Mouse (Mus musculus) right cerebral cortex, postnatal 25 days (tissue): ENCODE measurements at regions not wholly inside any gene's neighbourhood (a gene's known extent, or its start where the extent isn't known, plus 50 kb on each side); places are given as distances from the start of the nearest gene placed in this dataset.

Experiments used
- DNase-seq: peaks from one replicate; pipeline ENCODE4 v3.0.0; 2022

DNA sequence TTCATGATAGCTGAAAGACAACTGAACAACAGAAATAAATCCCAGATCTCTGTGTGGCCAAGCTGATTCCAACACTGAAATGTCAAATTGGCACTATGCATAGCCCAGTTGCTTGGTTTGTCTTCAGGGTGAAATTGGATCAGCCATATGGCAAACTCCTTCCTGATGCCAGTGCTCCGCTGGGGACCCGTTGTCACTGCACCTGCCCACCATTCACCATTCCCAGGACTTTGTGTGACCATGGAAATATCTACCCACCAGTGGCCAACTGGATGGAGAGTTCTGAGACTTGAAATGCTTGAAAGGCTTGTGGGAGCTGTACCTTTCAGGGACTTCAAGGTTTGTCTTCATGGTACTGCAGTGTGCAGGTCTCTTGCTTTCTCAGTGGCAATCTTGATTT is 777.2 kb downstream of the Epha4 start:
- no peak for DNase-seq

DNA sequence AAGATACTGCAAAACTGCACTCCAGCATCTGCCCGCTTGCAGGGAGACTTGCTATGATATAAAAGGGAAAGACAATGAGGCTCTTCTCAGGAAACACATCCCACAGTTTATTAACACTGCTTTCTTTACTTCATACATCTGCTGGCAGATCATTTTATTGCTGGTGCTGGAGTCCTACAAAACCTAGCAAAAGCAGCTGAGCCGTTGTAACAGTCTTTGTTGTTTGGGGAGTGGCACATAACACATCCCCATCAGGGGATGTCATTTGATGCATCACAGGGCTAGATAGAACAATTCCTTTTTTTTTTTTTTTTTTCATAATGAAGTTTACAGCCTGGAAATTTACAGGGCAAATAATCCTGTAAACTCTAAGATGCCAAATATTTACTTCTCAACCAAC is 742.2 kb downstream of the Epha4 start:
- no peak for DNase-seq

DNA sequence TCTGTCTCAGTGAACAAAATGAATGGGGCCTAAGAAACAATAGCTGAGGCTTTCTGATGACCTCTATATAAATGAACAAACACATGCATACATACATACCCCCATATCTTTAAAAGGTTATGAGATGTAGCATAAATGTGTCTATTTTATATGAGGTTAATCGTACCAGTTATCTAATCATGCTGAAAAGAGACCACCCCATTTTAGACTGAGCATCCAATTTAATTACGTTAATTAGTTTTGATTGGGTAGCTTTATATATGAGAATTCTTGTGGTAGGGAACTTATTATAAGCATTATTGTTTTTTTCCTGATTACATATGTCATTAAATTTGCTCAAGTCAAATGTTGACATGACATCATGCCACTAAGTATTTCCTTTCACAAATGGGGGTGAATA is 728.0 kb downstream of the Epha4 start:
- DNase-seq = no peak

DNA sequence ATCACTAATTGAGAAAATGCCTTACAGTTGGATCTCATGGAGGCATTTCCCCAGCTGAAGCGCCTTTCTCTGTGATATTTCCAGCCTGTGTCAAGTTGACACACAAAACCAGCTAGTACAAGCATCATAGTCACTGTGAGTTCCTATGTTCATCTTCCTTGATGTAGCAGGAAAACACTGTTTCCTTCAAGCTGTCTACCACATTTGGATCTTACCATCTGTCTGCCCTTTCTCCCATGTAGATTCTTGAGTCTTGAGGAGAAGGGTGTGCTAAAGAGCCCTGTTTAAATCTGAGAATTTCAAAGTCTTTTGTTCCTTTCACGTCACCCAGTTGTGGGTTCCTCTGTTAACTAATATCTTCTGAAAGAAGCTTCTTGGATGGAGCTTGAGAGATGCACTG is 721.5 kb downstream of the Epha4 start:
- DNase-seq = no peak

DNA sequence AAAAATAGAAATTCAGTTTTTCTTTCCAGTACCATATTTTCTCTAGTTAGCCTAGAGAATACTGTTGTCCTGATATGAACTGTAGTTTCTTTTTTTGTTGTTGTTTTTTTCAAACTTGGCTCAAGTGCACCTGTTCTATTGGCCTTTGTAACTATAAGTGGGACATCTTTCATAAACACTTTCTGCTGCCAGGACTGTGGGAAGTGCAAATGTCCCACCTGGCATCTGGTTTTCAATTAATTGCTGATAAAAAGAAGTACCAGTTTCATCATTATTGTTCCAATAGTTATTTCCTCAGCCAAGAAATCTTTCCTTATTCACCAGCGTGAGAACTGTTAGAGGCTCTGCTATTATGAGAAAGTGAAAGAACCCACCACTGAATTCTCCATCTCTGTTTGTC is 695.0 kb downstream of the Epha4 start:
- DNase-seq = no peak

DNA sequence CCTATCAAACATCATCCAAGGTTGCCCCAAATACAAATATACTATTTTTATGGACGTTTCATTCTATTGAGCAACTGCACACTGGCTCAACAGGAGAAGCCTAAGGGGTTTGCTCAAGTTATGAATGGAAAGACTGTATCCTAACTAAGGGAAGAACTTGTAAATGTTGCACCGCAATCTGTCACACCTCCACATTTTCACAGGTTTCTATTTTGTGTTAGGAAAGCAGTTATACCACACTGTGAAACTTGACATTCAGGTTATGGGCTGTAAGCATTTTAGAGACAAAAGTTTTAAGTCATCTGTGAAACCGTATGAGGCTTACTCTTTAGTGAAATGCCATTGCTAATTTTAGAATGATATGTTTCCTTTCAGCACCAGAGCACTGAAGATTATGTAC is 693.3 kb downstream of the Epha4 start:
- no peak for DNase-seq

DNA sequence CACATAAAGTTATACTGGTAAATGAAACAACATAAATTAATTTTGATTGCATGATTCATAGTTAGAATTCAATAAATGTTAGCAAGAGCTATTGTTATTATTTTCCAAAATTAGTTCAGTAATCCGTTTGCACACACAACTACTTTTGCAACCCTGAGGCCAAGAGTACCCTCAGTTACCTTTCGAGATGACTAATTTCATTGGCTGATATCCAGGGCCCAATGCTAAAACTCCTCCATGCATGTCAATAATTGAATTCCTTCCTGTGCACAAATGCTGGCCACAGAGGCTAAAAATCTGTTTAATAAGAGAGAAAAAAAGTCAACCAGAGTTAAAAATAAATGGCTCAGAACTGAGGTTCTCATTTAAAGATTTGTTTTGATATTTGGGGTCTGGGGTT is 685.2 kb downstream of the Epha4 start:
- no peak for DNase-seq

DNA sequence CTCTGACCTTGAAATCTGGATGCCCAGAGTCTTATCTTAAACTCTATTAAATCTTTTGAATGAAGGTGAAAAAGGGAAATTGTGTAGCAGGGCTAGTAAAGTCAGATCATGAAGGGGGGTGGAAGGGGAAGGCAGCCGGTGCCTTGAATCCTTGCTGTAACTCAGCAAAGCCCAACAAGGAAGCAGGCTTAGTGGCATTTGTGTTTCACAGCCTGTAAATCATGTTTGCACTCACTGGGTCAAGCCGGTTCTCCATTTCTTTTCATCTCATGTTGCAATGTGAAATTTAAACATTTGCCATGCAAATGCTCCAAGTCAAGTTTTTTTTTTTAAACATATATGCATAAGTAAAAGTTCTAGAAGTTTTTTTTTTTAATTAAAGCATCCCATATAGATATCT is 682.6 kb downstream of the Epha4 start:
- DNase-seq = no peak

DNA sequence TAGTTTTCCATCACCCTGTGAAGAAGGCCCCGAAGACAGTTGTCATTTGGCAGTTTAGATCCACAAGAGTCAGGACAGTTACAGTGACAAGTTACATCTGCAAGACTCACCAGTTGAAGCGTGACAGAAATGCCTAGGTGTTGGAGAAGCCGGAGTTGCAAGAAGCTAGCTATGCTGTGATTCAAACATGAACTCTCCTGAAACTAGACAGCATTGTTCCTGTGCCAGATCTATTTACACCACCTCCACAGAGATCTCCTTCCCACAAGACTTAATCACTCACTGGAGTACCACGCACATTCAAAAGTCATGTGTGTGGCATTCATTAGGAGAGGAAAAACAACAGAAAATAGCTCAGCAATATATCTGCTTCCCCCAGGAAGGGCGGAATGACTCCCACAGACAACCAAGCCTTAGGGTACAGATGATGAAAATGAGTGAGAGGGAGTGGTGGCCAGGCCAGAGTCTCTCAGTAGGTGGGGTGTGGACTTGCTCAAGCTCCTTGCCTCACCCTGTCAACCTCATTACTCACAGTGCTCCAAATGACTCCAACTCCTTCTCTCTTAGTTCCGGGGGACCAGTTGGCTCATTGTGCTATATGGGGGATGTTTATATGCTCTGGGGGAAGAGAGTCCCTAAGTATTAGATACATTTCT is 679.7 kb downstream of the Epha4 start:
- DNase-seq = peak; percentile 8

DNA sequence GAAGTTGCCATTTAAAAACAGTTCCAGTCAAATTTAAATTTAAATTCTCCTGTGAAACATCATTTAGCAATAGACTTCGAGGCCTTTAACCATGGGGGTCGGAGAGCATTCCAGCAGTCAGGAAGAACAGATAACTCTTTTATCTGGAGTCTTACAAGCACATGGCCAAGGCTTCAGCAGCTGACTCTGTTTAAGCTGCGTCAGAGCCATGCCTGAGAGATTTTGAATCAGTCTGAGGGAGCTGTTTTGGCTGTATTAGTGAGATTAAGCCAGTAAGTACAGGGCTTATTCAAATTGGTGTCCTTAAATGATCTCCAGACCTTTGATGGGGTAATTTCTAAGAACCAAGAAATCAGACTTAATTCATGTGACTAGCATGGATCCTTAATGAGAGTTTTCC is 665.5 kb downstream of the Epha4 start:
- no peak for DNase-seq

DNA sequence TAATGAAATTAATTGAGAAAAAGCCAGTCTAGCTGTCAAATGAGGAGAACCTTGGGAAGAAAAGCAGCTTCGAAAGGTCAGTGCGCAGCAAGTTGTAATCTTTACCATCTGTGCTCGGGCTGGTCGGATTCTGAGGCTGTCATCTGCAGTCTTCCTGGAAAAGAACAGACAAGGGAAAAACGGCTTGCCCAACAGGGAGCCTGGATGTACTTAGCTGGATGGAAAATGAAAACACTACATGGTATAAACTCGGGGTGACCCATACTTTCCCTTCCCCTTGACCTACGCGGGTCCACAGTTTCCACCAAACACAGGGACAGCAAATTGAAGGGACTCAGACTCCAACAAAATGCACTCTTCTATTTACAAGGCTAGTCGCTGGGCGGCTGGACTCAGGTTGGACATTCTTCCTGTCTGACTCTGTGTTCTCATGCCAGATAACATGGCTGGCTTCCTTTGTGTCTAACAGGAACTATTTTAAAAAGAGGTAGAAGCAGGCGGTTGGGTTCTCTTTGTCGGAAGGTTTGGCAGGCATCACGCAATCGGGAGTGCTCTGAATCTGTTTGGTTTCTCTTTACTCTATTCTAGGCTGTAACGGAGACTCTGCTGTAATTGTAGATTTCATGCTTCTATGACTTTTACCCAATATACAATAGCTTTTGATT is 648.5 kb downstream of the Epha4 start:
- peak; percentile 20 for DNase-seq

DNA sequence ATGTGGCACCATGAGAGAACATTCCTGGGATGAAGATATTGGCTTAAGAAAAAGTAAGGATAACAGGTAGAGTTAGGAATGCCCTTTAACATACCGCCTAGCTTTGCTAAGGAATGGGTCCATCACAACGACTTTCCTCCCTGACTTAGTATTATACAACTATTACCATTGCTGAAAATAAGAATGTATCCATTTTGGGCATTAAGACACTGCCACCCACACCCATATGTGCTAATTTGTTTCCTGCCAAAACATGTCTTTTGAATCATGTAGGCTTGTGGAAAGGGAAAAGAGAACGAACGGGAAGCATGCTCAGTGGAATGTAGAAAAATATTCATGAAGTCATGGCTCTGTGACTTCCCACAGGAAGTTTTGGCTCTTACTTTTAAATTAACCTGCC is 641.7 kb downstream of the Epha4 start:
- peak; percentile 36 for DNase-seq

DNA sequence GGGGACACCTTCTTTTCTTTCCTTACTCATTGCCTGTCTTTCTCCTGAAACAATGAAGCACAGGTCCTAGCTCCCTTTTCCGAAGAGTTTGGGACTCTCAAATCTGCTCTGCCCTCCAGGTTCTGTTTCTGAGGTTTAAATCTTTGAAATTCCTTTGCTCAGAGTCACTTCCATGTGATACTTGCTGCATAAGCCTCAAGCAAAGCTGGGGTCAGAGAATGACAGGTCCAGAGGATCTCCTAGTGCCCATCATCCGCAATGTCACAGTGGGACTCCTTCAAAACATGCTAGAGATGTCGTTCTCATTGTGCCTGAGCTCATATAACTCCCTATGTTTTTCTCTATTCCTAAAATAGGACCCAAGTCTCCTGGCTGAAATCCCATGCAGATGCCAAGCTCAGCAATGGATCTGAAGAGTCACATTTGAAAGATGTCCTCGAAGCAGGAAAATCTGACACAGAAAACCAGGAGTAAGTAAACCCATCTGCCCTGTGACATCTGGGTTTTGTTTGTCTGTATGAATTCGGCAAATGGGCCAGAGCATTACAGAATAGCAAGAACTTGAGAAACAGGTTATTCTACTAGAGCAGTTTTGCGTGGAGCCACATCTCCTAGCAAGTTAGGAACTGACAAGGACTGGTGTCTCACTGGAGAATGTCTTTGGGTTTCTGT is 634.6 kb downstream of the Epha4 start:
- DNase-seq = no peak

DNA sequence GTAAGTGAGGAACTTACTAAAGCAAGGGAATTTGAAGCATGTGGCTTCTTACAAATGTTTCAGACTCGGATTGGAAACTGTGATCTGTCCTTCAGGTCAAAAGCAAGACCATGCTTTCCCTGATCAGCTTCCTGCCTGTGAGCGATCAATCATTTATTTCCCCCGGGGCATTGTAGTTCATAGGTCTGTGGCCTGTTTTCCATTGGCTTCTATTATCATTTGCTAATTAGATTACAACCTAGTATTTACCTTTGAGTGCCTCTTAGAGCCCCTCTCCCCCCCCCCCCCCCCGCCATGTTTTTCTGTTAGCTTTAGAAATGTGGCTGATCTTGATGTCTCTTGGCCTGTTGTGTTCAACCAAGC is 634.1 kb downstream of the Epha4 start:
- DNase-seq = no peak

DNA sequence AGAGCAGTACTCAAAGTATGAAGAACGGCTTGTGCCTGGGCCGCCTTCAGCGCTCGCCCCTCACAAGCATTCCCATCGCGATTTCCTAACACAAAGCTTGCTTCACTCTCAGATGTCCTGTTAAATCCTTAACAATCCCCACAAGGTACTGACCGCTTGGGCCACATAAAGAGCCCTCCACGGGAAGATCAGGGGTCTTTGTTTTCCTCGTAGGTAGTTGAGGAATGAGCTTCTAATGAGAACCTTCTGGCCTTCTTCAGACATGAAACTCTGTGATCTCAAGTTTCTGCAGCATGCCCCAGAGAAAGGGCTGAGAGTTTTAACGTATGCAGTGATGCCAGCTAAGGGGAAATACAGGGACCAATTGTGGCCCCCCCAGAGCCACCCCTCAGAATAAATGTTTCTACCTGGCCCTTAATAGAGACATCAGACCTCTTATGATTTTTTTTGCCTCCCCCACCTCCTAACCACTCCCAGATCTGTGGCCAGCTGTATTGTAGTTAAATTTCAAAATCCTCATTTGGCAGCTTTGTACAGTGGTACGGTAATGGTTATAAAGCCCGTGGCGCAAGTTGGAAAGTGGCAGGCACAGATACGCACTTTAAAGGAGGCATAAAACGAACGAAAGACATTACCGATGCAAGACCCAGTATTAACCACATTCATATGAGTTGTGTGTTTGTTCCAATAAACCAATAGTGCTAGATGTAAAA is 618.6 kb downstream of the Epha4 start:
- no peak for DNase-seq

DNA sequence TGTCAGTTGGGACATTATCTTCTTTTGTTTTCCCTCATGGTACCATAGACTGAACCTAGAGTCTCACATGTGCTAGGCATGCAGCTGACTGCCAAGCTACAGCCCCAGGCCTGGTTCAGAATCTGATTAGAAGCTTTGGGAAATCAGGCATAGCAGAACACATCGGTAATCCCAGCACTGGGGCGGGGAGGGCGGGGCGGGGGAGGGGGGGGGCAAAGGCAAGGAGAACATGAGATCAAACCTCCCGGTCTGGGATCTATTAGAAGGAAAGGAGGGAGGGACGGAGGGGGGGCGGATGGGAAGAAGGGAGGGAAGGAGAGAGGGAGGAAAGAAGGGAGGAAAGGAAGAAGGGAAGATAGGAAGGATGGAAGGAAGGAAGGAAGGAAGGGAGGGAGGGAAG is 617.5 kb downstream of the Epha4 start:
- DNase-seq = no peak

DNA sequence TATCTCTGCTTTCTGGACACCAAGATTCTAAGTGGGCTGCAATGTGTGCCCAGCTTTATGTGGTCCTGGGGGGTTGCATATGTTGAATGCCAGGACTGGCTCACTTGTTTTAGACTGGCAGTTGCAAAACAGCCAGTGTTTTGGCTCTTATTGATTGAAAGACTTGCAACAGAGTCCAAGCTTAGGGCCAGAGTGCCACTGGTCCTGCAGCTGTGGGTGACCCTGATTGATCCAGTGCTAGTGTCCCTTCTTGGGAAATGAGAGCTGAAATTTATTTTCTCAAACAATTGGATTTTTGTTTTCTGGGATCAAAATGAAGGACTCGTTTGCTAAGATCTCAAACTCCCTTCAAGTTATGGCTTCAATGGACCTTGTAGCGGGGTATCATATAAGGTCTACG is 603.4 kb downstream of the Epha4 start:
- no peak for DNase-seq

DNA sequence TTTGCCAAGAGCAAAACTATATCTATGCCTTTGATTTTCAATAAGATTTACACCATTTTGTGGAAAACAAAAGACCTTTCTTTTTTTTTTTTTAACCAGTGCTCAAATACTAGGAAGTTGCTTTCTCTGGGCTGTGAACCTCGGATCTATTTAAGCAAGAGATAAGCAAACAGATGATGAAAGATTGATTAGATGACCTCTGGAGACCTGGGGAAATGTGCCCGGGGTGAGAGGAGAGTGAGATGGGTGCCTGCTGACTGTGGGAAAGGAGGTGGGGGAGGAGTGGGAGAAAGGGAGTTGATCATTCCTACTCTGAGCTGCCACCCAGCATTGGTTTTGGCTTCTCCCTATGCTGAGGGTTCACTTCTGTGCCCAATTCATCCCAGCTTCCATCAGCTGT is 595.3 kb downstream of the Epha4 start:
- DNase-seq = no peak

DNA sequence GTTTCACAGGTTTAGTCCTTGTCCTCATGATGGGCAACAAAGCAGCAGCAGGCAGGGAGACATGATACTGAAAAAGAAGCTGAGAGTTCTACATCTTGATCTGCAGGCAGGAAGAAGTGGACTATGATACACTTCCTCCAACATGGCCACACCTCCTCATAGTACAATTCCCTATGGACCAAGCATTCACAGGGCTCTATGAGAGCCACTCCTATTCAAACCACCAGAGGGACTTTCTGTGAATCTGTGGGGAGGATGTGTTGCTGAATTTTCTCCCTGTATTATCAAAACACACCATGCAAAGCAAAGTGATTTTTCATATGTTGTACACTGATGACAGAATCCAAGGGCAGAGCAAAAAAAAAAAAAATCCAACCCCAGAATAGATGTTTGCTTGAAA is 594.3 kb downstream of the Epha4 start:
- DNase-seq = no peak

DNA sequence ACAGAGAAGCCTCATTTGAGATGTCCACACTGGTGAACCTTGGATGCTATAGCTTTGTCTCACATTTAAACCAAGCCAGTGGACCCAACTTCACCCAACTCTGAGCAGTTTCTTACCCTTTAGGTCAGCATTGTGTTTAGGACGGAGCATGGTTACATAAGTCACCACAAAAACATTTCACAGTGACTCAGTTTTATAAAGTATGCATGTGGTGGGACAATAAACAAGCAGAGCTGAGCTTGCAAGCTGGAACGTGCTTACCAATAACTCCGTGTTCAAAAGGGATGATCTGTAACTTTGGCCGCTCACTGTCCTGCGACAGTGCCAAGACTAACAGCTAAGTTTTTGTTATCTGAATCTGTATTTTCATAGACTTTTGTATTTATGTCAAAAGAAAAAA is 587.8 kb downstream of the Epha4 start:
- DNase-seq = no peak

DNA sequence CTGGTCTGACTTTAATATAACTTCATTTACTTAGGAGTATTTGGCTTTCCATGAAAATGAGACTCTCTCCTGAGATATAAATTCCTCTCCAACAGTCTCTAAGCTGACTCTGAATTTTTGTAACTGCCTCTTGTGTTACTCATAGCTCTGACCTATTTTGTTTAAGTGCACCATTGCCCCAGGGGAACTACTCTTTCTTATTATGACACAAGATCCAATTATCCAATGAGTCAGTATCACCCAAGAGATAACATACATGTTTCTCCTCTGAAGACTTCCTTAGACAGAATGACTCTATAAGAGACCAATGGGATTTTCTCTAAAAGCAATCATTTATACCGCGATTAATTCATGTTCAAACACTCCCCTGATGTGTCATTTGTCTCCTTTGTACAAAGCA is 586.9 kb downstream of the Epha4 start:
- DNase-seq = no peak

DNA sequence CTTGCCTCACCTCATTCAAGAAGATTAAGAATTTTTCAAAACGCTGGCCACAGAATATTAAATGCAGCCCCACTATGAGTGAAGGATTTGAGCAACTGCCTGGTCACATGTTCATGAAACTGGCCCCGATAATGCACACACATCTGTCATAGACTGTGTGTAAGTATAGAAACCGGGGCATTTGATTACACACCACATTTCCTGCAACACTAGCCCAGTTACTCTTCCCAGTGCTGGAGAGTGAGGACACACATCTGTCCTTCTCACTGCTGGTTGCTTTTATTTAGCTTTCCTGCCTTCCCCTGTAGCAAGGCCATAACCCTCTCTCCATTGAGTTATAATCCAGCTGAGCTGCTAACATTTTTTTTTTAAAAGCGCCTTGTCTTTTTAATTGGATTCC is 581.4 kb downstream of the Epha4 start:
- DNase-seq = no peak

DNA sequence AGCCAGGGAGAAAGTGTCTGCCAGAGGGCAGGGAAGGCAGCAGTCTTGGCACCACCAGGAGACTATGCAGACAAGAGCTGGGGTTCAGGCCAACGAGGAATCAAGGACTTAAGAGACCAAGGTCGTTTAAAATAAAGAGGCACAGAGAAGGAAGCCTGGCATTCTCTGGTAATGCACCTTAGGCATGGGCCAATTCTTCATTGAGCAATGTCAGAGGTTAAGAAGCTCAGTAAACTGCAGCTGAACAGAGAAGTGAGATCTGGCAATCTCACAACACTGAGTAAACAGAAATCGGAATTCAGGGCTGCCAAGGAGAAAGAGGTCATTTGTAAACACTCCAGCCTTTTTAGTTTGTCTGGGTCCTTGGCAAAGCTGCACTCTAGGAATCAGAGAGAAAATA is 572.2 kb downstream of the Epha4 start:
- no peak for DNase-seq

DNA sequence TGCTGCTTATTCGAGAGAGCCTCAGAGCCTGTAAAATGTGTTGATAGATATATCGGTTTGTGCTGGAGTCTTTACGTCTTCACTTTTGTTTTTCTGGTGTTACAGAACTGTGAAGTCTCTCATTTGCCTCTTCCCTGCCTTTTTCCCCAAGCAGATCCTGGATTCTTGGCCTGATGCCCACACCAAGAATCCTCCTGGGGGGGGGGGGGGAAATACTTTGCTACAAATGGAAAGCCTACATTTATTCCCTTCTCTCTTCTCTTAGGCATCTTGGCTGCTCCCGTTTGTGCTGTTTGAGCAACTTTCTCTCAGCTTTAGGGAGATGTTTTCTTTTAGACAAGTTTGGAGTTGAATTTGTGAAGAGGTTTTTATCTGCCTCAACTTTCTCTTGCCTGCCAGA is 570.8 kb downstream of the Epha4 start:
- no peak for DNase-seq
